Mouse (Mus musculus) R1 (cell line): Measurements from ENCODE around the gene Zkscan7.
A peak's percentile ranks its signal among the peaks of the same experiment; 100 is the strongest.

Source experiments
- DNase-seq: peaks from one replicate; pipeline ENCODE4 v3.0.0-alpha.2; 2018; ENCODE audit warnings: low read depth, low spot score

Zkscan7 gene

GRCm38 (mm10) chr9:122902717-122903535 lies 17.4 kb downstream of the Zkscan7 start:
- DNase-seq, result peak; percentile 82

GRCm38 (mm10) chr9:122922436-122922835 lies 37.0 kb downstream of the Zkscan7 start:
- DNase-seq, result peak; percentile 7

- DNase-seq, result peak; percentile 85
These were observed 37.5 kb downstream of the Zkscan7 start, which contains the start of gene Zfp105 for GRCm38 (mm10) chr9:122922936-122923381. Zfp105 (plus strand) TSS chr9:122923072.

DNA sequence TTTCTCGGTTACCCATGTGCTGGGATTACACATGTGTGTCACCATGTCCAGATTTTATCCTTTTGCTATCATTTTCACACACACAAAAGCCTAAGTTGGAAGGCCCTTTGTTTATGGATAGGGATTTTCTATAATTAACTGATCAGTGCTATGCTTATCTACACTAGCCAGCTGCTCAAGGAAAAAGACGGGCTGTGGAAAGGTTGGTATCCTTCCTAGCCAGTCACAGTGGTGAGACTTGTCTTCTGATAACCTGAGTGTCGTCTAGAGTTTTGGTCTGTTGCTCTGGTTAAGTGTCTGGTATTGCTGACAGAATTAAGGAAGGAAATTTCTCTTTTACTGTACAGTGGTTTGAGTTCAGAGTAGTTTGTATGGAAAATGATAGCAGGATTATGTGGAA lies 43.4 kb downstream of the Zkscan7 start:
- no peak for DNase-seq
